Mouse (Mus musculus) urinary bladder, postnatal 25 days (tissue): ENCODE measurements around the gene Ccdc149.

Experiments used
- DNase-seq: peaks from one replicate; pipeline ENCODE4 v3.0.0; 2022; ENCODE audit warnings: low spot score

Ccdc149 gene

DNA sequence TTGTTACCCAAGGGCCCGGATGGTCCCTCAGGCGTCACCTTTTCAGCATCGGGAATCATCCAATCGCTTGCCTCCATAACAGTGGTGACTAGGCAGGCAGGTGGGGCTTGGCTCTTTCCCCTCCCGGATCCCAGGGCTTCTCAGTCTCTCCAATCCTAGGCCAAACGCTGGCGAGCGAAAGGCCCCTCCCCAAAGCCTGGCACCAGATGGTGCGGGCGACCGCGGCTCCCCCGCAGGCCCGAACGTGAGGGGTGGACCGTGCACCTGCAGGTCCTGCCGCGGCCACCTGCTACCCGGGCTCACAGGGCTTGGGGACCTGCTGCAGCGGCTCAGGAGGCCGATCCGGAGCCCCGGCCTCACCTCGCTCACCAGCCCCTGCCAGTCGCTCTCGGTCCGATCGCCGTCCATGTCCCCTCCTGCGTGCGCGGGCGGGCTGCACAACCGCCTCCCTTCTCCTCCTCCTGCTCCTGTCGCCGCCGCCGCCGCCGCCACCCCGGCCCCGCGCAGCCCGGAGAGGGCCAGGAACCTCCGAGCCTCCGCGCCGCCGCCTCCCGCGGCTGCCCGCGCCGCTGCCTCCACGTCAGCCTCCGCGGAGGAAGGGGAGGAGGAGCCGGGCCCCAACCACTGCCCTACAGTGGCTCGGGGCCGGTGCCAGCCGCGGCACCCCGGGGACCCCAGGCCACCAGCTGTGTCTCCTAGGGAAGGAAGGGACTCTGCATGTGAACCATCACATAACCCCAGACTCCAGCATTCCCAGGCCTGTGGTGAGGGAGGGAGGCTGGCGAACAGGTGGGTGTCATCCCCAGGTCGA is at the start of gene Ccdc149:
TSS of gene Ccdc149 (minus strand) at position 531 of the 811 bp plus-strand sequence.
- DNase-seq: peak; percentile 52

GRCm38 (mm10) chr5:52519921-52520320 is 48.6 kb upstream of the Ccdc149 start:
- DNase-seq: no peak

DNA sequence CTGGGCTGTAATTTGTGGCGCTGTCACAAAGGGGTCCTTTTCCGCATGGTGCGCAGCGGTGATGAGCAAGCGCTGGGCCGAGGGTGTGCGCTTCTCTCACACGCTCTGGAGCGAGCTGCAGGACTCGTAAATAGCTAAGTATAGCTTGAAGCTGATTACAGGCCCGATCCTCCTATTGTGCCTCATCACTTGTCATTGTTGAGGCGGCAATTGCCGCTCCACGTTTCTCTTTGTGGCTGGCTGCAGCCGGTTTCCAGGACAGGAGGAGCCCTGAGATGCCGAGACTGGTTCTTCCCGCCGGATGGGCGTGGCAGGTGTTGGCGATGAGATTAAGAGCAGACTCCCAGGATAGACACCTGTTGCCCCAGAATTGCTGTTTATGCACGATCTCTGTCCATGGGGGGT is 44.8 kb upstream of the Ccdc149 start:
- DNase-seq: no peak

DNA sequence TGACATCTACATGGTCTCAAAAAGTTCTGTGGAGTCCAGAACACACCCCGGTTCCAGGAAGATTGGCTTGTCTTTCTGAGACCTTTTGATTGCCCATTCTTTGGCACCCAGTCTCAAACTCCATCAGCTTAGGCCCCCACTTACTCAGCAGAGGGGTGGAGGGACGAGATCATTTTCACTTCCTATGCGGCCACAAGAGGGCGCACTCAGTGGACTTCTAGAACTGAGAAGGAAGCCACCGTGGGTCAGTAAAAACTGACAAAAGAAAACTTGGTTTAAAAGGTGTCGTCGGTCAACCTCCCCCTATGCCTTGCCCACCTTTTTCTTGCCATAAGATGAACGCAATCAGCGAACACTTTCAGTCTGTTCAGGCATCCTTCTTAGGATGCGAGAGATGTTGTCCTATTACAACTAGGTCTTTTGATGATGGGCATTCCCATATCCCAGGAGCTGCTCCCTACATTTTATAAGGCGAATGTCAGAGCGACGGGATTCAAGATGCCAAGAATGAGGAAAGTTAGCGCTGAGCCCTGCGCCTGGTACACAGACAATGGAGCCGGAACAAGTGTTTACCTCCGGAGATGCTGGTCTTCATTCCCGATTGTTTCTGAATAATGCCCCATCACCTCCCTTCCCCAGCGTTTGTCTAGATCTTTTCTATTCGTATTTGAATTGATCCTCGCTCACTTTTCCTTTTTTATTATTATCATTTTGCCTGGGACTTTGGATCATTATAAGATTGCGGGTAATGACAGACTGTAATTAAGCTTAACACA is 44.1 kb upstream of the Ccdc149 start:
- DNase-seq: peak; percentile 72

GRCm38 (mm10) chr5:52511089-52511488 is 39.8 kb upstream of the Ccdc149 start:
- DNase-seq: no peak

DNA sequence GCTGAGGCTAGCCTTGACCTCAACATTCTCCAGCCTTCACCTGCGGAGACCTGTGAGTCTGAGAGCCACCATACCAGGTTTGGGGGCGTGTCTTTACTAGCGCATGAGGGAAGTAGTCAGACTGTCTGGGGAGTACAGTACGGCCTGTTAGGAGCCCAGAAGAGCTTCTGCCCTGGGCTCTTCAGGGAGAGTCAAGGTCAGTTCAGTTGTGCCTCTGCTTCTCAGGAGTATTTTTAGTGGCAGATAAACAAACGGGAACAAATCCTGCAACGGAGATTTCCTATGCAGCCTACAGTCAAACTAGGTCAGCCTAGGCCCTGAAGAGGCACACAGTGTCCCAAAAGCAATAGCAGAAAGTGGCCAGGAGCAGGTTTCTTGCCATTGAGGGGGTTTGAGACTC is 38.1 kb upstream of the Ccdc149 start:
- no peak for DNase-seq

- no peak for DNase-seq
Measured at GRCm38 (mm10) chr5:52504666-52505065, 33.3 kb upstream of the Ccdc149 start.

- no peak for DNase-seq
Measured at GRCm38 (mm10) chr5:52504148-52504547, 32.8 kb upstream of the Ccdc149 start.

- DNase-seq: no peak
Measured at GRCm38 (mm10) chr5:52495671-52496070, 24.4 kb upstream of the Ccdc149 start.

- no peak for DNase-seq
Measured at GRCm38 (mm10) chr5:52491496-52491895, 20.2 kb upstream of the Ccdc149 start.

- no peak for DNase-seq
Measured at GRCm38 (mm10) chr5:52487559-52488430, 16.5 kb upstream of the Ccdc149 start.

DNA sequence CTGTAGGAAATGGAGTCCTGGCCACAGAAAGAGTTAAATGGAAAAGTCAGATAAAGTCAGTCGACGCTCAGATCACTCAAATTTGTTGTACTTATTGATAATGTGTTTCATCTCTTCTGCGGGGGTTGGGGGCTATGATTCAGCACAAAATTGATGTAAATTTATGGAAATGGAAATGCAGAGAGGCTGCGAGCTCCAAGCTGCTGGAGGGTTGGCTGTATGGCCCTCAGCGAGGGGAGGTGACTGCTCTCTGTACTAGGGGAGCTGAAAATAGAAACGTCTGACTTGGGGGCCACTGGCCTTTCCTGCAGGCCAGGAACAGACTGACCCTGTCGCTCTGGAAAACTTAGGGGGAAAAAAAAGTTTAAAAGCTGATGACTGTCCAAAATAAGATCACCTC is 5.5 kb upstream of the Ccdc149 start:
- DNase-seq: no peak

- peak; percentile 73 for DNase-seq
Measured at GRCm38 (mm10) chr5:52476292-52476701, 5.0 kb upstream of the Ccdc149 start.

GRCm38 (mm10) chr5:52473988-52474387 is 2.7 kb upstream of the Ccdc149 start:
- no peak for DNase-seq

- no peak for DNase-seq
Measured at GRCm38 (mm10) chr5:52470551-52470950, 770 bp downstream of the Ccdc149 start.

DNA sequence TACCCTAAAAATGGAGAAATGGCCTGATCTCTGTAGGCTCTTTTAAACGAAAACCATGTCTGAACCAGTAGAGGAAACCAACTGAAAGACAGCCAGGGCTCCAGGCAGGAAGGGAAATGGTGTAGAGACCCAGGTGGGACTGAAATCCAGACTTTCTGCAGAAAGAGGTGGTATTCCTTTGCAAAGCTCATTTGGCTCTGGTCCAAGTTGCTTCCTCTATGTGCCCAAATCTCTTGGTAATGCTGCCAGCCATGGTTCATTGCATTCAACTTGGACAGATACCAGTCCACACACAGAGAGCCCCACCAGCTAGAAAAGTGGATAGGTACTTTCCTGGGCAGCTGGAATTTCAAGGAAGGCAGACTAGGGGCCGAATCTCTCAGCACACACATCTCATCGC is 3.5 kb downstream of the Ccdc149 start:
- DNase-seq: no peak

DNA sequence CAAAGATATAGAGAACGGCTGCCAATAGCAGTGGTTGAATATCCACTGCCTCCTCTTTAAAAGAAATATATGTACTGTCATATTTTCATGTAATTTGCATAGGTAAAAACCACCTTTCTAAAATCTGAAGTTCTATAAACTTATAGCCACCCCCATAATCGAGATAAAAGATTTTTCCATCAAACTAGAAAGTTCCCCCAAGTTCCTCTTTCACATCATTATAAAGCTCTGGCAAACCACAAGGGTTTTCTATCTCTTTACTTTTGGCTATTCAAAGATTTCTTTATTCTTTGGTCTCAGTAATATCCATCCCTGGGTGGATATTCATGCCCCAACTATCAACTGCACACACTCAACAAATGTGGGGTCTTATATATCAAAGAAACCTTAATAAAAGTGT is 8.9 kb downstream of the Ccdc149 start:
- DNase-seq: no peak

DNA sequence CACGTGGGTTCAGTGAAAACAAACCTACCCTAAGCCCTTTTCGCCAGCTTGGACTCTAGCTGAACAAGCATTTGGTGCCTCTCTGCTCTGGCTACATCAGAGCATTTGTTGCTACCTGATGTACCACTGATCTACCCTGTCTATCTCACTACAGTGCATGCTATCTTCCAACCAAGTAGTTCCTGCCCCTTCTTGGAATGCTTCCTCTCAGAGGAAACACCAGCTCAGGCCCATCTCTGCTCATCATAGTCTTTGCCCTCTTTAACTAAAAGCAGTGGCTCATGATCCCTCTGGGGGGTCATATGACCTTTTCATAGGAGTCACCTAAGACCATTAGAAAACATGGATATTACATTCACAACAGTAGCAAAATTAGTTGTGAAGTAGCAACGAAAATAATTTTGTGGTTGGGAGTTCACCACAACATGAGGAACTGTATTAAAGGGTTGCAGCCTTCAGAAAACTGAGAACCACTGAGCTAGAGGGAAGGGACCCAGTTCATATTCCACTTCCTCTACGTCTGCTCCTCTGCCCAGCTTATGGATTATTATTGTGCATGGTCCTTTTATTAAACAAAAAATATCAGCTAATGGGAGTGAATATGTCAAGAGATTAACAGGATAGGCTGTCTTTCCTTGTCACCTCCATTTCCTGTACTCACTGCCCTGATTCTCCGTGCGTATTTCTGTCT is 9.7 kb downstream of the Ccdc149 start:
- no peak for DNase-seq

- no peak for DNase-seq
Measured at GRCm38 (mm10) chr5:52459308-52459707, 12.0 kb downstream of the Ccdc149 start.

- DNase-seq: no peak
Measured at GRCm38 (mm10) chr5:52457154-52457553, 14.2 kb downstream of the Ccdc149 start.

GRCm38 (mm10) chr5:52450821-52451220 is 20.5 kb downstream of the Ccdc149 start:
- DNase-seq: no peak

GRCm38 (mm10) chr5:52449187-52449586 is 22.1 kb downstream of the Ccdc149 start:
- no peak for DNase-seq
